Mouse (Mus musculus) cerebellum, postnatal 14 days (tissue): ENCODE data around the gene Phtf2.

Source experiments
- DNase-seq, 2 experiments: peaks; one replicate each; pipeline ENCODE4 v3.0.0; 2021; ENCODE audit warnings: mixed read lengths in 2 of 2

The Phtf2 gene

DNA sequence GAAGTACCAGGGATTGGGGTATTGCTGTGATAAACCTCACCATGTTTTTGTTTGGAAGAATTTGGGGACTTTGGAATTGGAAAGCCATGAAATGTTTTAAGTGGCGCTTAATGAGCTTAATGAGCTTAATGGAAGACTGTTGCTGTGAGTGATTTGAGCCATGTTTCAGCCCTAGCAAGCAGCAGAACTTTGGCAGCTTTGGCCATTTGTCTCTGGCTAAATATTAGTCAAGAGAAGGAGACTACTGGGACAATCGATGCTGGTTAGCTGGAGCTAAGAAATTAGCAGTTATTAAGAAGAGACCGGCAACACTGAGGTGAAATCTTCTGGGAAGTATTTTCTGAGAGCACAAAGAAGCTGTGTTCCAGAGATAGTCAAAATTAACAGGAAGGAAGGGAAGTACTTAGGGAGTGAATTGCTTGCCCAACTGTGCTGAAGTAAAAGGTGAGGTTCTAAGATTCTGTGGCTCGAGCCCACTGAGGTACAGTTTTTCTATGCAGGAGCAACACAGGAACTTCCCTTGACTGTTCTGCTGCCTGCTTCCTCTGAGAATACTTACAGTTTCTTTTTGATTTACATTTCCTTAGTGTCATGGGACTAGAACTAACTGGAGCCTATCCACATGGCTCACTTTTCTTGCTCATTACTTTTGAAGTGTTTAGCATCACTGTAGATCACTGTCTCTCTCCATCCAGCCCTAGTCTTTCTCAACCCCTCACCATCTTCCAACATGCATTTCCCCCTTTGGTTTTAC, 17.5 kb downstream of the Phtf2 start:
- no peak for DNase-seq

DNA sequence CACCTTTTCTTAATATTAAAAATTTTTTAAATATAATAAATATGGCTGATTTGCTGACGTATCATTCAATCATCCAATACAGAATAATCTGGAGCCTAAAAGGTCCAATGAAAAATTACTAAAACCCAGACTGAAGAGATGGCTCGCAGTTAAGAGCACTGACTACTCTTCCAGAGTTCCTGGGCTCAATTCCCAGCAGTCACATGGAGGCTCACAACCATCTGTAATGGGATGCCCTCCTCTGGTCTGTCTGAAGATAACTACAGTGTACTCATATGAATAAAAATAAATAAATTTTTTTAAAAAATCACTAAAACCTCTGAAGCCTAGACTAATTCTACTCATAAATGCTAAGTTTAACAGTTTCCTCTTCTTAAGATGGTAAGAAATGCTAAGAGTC, 20.0 kb downstream of the Phtf2 start:
- no peak for DNase-seq

DNA sequence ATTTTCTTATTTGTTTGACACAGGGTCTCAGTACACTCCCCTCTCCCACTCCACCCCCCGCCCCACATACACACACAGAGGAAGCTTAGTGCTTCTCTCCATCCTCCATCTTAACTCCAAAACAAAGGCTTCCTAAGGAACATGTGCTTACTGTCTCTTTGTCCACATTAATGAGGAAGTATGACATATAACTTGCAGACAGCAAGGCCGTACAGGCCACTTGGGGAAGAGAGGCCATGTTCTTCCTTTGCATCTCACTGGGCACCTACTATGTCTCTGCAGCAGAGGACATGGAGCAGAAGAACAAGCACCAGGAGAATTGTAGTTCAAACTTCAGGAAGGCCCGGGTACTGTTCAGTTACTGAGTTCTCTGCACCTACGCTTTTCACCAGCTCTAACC, 21.4 kb downstream of the Phtf2 start:
- no peak for DNase-seq

DNA sequence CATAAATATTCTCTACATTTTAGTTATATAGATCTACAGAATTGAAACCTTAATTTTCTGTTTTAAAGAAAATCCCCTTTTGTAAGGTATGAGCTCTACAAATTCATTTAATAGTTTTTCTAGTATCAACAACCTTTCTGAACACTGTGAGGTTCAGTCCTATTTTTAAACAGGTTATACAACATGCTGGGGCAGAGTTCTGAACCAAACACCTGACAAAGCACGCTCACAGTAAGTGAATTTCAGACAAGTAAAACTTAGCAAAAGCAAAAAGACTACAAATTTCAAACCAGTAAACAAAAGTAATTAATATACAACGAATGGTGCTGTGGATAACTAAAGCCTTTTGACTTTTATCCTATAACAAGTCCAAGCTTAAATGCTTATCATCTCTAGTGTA, 23.5 kb downstream of the Phtf2 start:
- DNase-seq = no peak

DNA sequence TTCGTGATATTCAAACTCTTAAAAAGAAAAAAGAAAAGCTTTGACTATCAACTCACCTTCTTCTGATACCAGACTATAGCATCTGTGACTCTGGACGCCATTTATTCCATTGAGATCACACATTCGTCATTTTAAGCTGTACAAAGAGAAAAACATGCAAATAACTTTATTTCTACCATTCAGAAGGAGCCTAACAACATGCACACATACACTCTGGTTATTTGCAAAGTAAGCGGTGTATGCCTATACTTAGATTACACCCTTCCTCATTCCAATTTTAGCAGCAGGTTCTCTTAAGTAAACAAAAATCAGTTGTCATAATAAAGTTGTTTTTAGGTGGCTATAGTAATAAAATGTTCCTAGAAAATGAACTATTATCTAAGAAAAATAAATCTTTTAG, 26.9 kb downstream of the Phtf2 start:
- DNase-seq = no peak

DNA sequence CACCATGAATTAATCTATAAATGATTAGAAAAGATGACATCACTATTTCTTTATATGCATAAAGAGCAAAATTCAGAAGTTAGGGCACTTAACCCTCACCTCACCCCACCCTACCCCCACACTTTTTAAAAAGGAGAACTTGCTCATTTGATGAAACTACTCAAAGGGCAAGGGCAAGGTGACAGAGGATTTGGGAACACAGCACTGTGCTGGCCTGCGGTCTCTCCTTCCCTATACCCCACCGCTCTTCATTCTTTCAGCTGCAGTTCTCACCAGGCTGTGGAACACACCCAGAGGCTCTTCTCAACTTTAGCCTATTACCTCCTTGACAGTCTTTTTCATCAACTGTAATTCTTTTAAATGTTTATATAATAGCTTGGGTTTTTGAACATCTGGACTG, 34.9 kb downstream of the Phtf2 start:
- DNase-seq = no peak

- DNase-seq = no peak
These were observed 38.1 kb downstream of the Phtf2 start for GRCm38 (mm10) chr5:20843816-20844215.

DNA sequence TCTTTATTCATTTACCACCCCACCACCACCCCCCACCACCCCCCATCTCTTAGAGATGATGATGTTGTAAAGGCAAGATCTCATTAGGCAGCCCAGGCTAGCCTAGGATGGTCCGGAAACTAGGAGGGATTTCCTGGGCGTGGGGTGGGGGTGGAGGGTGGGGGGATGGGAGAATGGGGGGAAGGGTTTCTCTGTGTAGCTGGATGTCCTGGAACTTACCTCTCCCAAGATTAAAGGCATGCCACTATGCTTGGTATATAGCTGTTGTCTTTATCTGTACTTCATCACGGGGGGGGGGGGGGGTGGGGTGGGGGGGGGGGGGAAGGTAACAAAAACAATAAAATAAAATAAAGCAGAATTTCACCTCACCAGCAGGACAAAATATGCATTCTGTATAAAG, 38.5 kb downstream of the Phtf2 start:
- no peak for DNase-seq

- no peak for DNase-seq
These were observed 44.8 kb downstream of the Phtf2 start for GRCm38 (mm10) chr5:20837082-20837481.

DNA sequence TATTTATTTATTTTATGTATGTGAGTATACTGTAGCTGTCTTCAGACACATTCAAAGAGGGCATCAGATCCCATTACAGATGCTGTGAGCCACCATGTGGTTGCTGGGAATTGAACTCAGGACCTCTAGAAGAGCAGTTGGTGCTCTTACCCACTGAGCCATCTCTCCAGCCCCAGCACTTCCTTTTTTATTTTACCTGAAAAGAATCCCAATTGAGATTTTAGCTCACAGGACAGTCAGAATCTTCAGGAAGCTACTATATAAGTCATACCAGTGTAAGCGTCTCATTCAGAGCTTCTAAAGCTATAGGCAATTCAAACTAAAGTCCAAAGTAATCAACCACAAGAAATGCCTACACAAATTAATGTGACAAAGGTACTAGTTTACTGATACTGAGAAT, 47.5 kb downstream of the Phtf2 start:
- no peak for DNase-seq

DNA sequence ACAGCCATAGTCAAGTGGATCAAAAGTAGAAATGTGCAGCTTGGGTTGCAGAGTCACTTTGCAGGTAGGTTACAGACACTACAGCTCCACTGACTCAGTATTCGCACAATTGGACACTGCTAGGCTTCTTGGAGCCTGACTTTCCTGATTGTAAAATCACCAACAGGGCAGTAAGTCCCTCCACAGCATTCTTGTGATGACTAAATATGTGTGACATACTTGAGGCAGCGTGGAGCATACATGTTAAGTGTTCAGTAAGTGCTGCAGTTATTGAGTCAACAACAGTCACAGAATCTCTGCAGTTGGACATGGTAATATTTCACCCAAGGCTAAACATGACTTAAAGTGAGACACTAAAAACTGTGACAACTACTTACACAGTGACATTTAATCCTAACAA, 50.5 kb downstream of the Phtf2 start:
- DNase-seq = no peak

GRCm38 (mm10) chr5:20830717-20831116, 51.2 kb downstream of the Phtf2 start:
- no peak for DNase-seq

GRCm38 (mm10) chr5:20821647-20822046, 60.3 kb downstream of the Phtf2 start:
- no peak for DNase-seq

- DNase-seq = no peak
These were observed 60.8 kb downstream of the Phtf2 start for GRCm38 (mm10) chr5:20821122-20821521.

- no peak for DNase-seq
These were observed 66.8 kb downstream of the Phtf2 start for GRCm38 (mm10) chr5:20815094-20815493.

DNA sequence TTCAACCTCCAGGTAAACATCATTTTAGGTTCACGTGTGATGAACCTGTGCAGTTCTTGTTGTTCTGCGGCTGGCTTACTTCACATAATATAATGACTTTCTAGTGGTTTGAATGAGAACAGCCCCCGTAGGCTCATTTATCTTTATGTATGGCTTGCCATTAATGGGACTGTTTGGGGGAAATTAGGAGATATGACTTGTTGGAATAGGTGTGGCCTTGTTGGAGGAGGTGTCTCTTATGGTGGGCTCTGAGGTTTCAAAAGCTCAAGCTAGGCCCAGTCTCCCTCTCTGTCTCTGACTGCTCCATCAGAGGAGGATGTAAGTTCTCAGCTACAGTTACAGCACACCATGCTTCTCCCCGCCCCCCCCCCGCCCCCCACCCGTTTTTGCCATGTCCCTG, 71.5 kb downstream of the Phtf2 start:
- DNase-seq = no peak

GRCm38 (mm10) chr5:20795932-20796331, 86.0 kb downstream of the Phtf2 start:
- no peak for DNase-seq

DNA sequence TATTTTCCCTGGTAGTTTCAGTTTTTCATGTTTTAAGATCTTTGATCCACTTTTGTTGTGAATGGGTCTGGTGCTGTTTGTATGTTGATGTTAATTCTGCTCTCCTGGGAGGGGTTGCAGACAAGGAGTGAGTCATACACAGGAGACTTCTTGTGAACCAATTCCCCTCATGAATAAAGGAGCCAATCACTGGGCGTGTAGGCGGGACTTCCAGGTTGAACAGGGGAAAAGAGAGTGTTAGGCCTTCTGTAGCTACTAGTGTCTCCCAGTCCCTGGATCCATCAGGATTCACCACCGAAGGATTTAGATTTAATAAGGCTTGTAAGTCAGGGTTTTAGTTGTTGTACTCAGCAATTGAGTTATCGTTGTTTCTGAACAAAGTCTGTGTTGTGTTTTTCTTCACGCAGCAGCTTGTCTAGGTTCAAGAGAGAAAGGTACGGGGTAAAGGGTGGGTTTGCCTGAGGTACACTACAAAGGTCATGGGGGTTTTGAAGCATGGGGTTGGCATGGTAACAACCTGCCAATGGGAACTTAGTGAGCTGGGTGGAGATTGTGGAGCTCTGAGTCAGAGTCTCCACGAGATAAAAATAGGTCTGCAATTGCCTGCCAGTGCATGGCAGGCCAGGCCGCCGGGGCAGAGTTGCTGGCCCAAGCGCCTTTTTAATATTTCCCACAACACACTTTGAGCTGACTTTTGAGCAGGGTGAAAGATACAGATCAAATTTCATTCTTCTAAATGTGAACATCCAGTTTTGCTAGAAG, 90.0 kb downstream of the Phtf2 start:
- peak in 1 of 2 experiments; percentile 15 for DNase-seq

DNA sequence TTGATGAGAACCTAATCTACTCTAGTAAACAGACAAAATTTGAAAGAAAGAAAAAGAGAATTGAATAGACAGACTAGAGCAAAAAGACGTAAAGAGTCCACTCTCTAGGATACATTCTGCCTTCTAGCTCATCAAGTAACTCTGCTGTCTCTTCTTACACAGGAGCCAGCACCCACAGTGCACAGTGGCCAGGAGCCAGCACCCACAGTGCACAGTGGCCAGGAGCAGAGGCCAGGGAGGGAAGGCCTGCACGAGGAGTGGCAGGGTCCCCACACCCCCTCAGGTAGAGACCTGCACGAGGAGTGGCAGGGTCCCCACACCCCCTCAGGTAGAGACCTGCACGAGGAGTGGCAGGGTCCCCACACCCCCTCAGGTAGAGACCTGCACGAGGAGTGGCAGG, 95.5 kb downstream of the Phtf2 start:
- peak; percentile 42 to 60 for DNase-seq

DNA sequence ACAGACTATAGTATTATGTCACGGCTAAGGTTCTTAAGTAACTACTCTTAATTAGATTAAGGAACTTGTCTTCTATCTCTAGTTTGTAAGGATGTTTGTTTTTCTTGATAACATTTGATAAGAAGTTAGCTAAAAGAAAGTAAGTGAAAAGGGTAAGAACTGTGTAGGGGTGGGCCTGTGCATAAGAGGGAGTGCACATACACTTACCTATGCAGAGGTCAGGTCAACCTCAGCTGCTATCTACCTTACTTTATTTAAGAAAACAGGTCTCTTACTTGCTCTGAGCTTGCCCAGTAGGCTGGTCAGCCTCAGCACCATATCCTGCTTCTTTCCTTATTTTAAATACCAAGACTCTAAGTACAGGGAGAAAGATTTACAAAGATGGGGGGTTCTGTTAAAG, 100.8 kb downstream of the Phtf2 start:
- no peak for DNase-seq

DNA sequence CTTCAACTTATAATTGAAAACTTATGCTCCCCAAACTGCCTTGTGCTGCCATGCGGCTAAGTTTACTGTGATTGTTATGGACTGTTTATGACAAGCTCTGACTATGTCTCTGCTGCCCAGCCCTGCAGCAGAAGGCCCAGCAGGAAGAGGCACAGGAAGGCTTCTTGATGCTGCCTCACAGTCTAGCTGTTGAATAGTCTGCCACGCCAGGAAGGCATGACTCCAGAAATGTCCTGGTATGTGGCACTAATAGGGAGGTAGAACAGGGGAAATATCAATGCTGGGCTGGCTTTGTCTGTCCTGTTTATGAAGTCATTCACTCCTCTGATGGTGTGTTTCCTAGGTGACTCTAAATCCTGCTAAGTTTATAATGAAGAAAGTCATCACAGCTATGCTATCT, 102.7 kb downstream of the Phtf2 start:
- DNase-seq = peak; percentile 33 to 61

DNA sequence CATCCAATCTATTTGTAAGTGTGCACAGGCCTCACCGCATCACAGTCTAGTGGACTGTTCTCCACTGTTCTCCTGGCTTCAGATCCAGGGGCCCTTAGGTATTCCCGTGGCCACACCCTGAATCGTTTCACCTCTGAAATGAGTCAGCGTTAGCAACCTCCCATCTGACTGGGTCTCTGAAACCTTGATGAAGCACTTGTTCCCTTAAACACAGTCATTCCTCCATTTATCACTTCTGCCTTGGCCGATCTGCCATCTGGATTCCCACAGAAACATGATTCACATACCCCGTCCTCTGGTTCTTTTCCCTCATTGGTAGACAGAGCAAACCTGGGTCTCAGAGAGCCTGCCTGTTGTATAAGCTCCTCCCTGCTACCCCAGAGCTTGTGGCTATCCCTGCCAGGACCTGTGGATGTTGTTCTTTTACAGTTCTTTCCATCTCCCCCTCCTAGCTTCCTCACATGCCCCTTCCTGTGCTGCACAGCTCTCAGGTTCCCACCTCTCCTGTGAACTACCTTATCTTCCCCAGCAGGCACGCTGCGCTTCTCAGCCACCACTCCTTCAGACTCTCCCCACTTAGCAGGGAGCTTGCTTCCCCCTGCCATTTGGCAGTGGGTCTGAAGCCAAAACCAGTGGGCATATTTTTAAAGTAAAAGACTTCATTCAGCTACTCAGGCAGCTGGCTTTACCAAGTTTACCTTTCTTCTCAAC, 103.5 kb downstream of the Phtf2 start:
- DNase-seq = peak in 1 of 2 experiments; percentile 18

GRCm38 (mm10) chr5:20773341-20773740, 108.6 kb downstream of the Phtf2 start:
- peak; percentile 50 to 60 for DNase-seq
